Mouse (Mus musculus) testis, adult 2 months (tissue): ENCODE results near the gene 1700003E16Rik.

Source experiments
- CTCF ChIP-seq: fragments of 200-500 bp; IDR thresholded peaks from 2 replicates; pipeline ENCODE4 v1.5.1; 2012; ENCODE audit warnings: low read depth, mild to moderate bottlenecking, inconsistent platforms, low read length, moderate library complexity; ENCODE audit not compliant: control insufficient read depth, insufficient read depth, insufficient replicate concordance
- POLR2A ChIP-seq: fragments of 200-500 bp; IDR thresholded peaks from 2 replicates; pipeline ENCODE4 v1.6.1; 2012; ENCODE audit warnings: low read depth, mild to moderate bottlenecking, inconsistent platforms, low read length, moderate library complexity; ENCODE audit not compliant: control insufficient read depth

- TF ChIP-seq CTCF (no peak), POLR2A (no peak)
Measured at GRCm38 (mm10) chr6:83134951-83135513, 21.2 kb upstream of the 1700003E16Rik start, which contains the start of gene Rtkn.
